ENCODE assay signal across 28 mouse cellular contexts in the genomic region with DNA sequence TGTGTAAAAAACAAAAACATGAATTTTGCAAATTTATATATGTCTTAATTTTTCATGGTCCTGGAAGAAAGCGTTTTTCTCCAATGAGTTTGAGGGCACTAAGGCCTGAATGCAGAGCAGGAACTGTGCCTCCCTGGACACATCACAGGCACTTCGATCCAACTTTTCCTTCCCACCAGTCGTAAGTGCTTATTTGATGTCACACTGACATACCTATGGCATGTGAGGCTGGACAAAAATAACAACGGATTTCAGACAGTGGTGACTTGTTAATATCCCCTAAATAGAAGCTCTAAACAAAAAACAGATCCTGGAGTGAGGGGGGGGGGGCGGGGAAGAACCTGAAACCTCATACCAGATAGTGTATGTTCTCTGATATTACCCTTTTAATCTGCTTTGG.
DNase-seq lines count a peak whose midpoint lies in the region; ATAC-seq and TF ChIP-seq lines count a peak whose summit lies in the region.
"Had no signal": no experiment of that assay in that cellular context is flagged by ENCODE, and none has a peak within 500 bp of the region (broad histone marks: within the 10 kb centered on the region; RNA-seq: fewer than 3 reads in every experiment).

No protein-coding gene starts in this region.

- TF ChIP-seq POLR2A in heart, adult 2 months (IDR thresholded peaks at IDR 0.05; ENCODE audit: insufficient read depth, low read depth, low read length), result no peak

- no peak for TF ChIP-seq CTCF in heart, adult 2 months (IDR thresholded peaks at IDR 0.05)
- TF ChIP-seq CTCF in hindbrain, postnatal 0 days (IDR thresholded peaks at IDR 0.05; ENCODE audit: low read depth), result no peak

- H3K79me2 ChIP-seq in heart, adult 2 months (replicated peaks; ENCODE audit: control insufficient read depth, insufficient read depth, low read length), result no peaks in the 10 kb centered on the region

- TF ChIP-seq EP300 in heart, adult 2 months (IDR thresholded peaks at IDR 0.05; ENCODE audit: insufficient read depth, low read depth, low read length), result no peak

- no peaks in the 10 kb centered on the region for H3K27me3 ChIP-seq in heart, adult 2 months (ENCODE audit: control insufficient read depth, insufficient read depth, low read length)
- H3K27me3 ChIP-seq in heart, embryonic 13.5 days (replicated peaks), result no peaks in the 10 kb centered on the region
- no peaks in the 10 kb centered on the region for H3K27me3 ChIP-seq in heart, embryonic 16.5 days (ENCODE audit: control insufficient read depth, insufficient read depth, low read length)
- no peaks in the 10 kb centered on the region for H3K27me3 ChIP-seq in hindbrain, postnatal 0 days (ENCODE audit: insufficient read depth, low read length)
- H3K27me3 ChIP-seq: embryonic facial prominence, embryonic 13.5 days; forebrain, embryonic 12.5 days; forebrain, embryonic 15.5 days; hindbrain, embryonic 13.5 days had no signal

- no peaks in the 10 kb centered on the region for H3K9me3 ChIP-seq in heart, embryonic 13.5 days
- H3K9me3 ChIP-seq in heart, embryonic 16.5 days (replicated peaks; ENCODE audit: control insufficient read depth, low read length), result no peaks in the 10 kb centered on the region
- no peaks in the 10 kb centered on the region for H3K9me3 ChIP-seq in hindbrain, postnatal 0 days (ENCODE audit: low read length)
- H3K9me3 ChIP-seq: embryonic facial prominence, embryonic 10.5 days; embryonic facial prominence, embryonic 13.5 days; forebrain, embryonic 12.5 days; forebrain, embryonic 15.5 days; hindbrain, embryonic 10.5 days; hindbrain, embryonic 13.5 days had no signal

- no peaks in the 10 kb centered on the region for H3K36me3 ChIP-seq in heart, adult 2 months (ENCODE audit: control insufficient read depth, insufficient read depth, low read length)
- H3K36me3 ChIP-seq in heart, embryonic 13.5 days, result no peaks in the 10 kb centered on the region
- H3K36me3 ChIP-seq in heart, embryonic 16.5 days (ENCODE audit: control insufficient read depth, insufficient read depth), result no peaks in the 10 kb centered on the region
- H3K36me3 ChIP-seq in hindbrain, postnatal 0 days (ENCODE audit: insufficient read depth, low read length), result no peaks in the 10 kb centered on the region
- H3K36me3 ChIP-seq: embryonic facial prominence, embryonic 10.5 days; embryonic facial prominence, embryonic 13.5 days; forebrain, embryonic 12.5 days; forebrain, embryonic 15.5 days; hindbrain, embryonic 10.5 days; hindbrain, embryonic 13.5 days had no signal

- H3K4me3 ChIP-seq in heart, adult 2 months, result no peak overlapping the region
- no peak overlapping the region for H3K4me3 ChIP-seq in heart, embryonic 13.5 days
- no peak overlapping the region for H3K4me3 ChIP-seq in heart, embryonic 16.5 days (ENCODE audit: low read length)
- H3K4me3 ChIP-seq in hindbrain, postnatal 0 days (ENCODE audit: low read length), result no peak overlapping the region
- H3K4me3 ChIP-seq: embryonic facial prominence, embryonic 10.5 days; embryonic facial prominence, embryonic 13.5 days; erythroblast, embryonic 14.5 days; forebrain, embryonic 12.5 days; forebrain, embryonic 15.5 days; hindbrain, embryonic 10.5 days; hindbrain, embryonic 13.5 days had no signal

- peak; percentile 54; the same call in 1 of the 2 replicates for ATAC-seq in heart, embryonic 13.5 days (ENCODE audit: extremely low read depth, insufficient number of reproducible peaks, low FRiP score, low TSS enrichment)
- ATAC-seq in heart, embryonic 16.5 days (replicated peaks; ENCODE audit: extremely low read depth, insufficient read depth, low FRiP score), result peak; percentile 82
- no peak for ATAC-seq in hindbrain, postnatal 0 days
- ATAC-seq: activated CD4-positive, CD25-positive, alpha-beta regulatory T cell, adult 4 months; forebrain, embryonic 15.5 days; hindbrain, embryonic 16.5 days; inflammation-experienced regulatory T-cells, adult 6 months; intestine, embryonic 16.5 days had no signal

- no peak overlapping the region for H3K27ac ChIP-seq in heart, adult 2 months
- H3K27ac ChIP-seq in heart, embryonic 13.5 days (replicated peaks), result peak overlapping the region; percentile 74
- H3K27ac ChIP-seq in heart, embryonic 16.5 days (ENCODE audit: low read length), result peak overlapping the region; percentile 55; the same call in 1 of the 2 replicates
- H3K27ac ChIP-seq in hindbrain, postnatal 0 days, result no peak overlapping the region
- H3K27ac ChIP-seq: embryonic facial prominence, embryonic 10.5 days; embryonic facial prominence, embryonic 13.5 days; forebrain, embryonic 12.5 days; forebrain, embryonic 15.5 days; hindbrain, embryonic 10.5 days; hindbrain, embryonic 13.5 days had no signal

- intact Hi-C loops in heart, adult 2 months (cut with DNase I), result no loop called here
- intact Hi-C loops in heart, postnatal 25 days (cut with DNase I), result no loop called here

- DNase-seq in heart, adult 18-20 months, result peak; percentile 12 to 38
- no peak for DNase-seq in heart, adult 2 months
- DNase-seq in heart, adult 11 months, result no peak
- no peak for DNase-seq in heart, postnatal 25 days (ENCODE audit: low spot score)
- no peak for DNase-seq in hindbrain, postnatal 0 days (ENCODE audit: low spot score)
- DNase-seq: adrenal gland, adult 8-10 months; adrenal gland, postnatal 25 days; cerebellum, adult 11-12 months; cerebellum, adult 8-10 months; cerebellum, postnatal 10 days; cerebellum, postnatal 36 days; embryo, embryonic 11 days; gastrocnemius, postnatal 25 days; kidney, adult 18-20 months; kidney, adult 9 months had no signal

- H3K4me1 ChIP-seq in heart, adult 2 months (ENCODE audit: control insufficient read depth, insufficient read depth, low read length), result no peaks in the 10 kb centered on the region
- peaks cover 23% of the 10 kb centered on the region for H3K4me1 ChIP-seq in heart, embryonic 13.5 days
- peaks cover 11% of the 10 kb centered on the region; the same call in 1 of the 2 replicates for H3K4me1 ChIP-seq in heart, embryonic 16.5 days (ENCODE audit: control insufficient read depth, insufficient read depth, low read length)
- no peaks in the 10 kb centered on the region for H3K4me1 ChIP-seq in hindbrain, postnatal 0 days (ENCODE audit: insufficient read depth, low read length)
- H3K4me1 ChIP-seq: embryonic facial prominence, embryonic 10.5 days; embryonic facial prominence, embryonic 13.5 days; forebrain, embryonic 12.5 days; forebrain, embryonic 15.5 days; hindbrain, embryonic 10.5 days; hindbrain, embryonic 13.5 days had no signal

- H3K4me2 ChIP-seq in heart, embryonic 13.5 days, result no peak overlapping the region
- no peak overlapping the region for H3K4me2 ChIP-seq in heart, embryonic 16.5 days (ENCODE audit: low read depth, low read length)
- H3K4me2 ChIP-seq in hindbrain, postnatal 0 days (ENCODE audit: low read depth, low read length), result no peak overlapping the region
- H3K4me2 ChIP-seq: embryonic facial prominence, embryonic 13.5 days; forebrain, embryonic 12.5 days; forebrain, embryonic 15.5 days; hindbrain, embryonic 13.5 days had no signal

- WGBS in heart, adult 2 months, result 53% methylated on average over 5 of the region's 5 CpGs
- 36% methylated on average over 5 of the region's 5 CpGs for WGBS in heart, embryonic 13.5 days
- WGBS in heart, embryonic 16.5 days, result 35% methylated on average over 5 of the region's 5 CpGs
- 81% methylated on average over 5 of the region's 5 CpGs for WGBS in hindbrain, postnatal 0 days

- no peak overlapping the region for H3K9ac ChIP-seq in heart, adult 2 months (ENCODE audit: low read depth, low read length)
- no peak overlapping the region for H3K9ac ChIP-seq in heart, embryonic 13.5 days
- H3K9ac ChIP-seq in heart, embryonic 16.5 days (ENCODE audit: low read length), result no peak overlapping the region
- no peak overlapping the region for H3K9ac ChIP-seq in hindbrain, postnatal 0 days (replicated peaks; ENCODE audit: low read length)
- H3K9ac ChIP-seq: embryonic facial prominence, embryonic 13.5 days; forebrain, embryonic 12.5 days; forebrain, embryonic 15.5 days; hindbrain, embryonic 13.5 days had no signal

Comparison
In these comparisons a context has a peak if more than half of its experiments do, and no peak if none do; other contexts are left out.
1. DNase-seq: peak in heart, adult 18-20 months (2 of 2); none in heart, adult 2 months (0 of 2), heart, adult 11 months (single experiment), heart, postnatal 25 days (single experiment) and hindbrain, postnatal 0 days (single experiment).
2. H3K27ac ChIP-seq: peak in heart, embryonic 13.5 days (single experiment) and heart, embryonic 16.5 days (single experiment); none in heart, adult 2 months (single experiment) and hindbrain, postnatal 0 days (single experiment).